Mouse (Mus musculus): ENCODE measurements around the gene Itgb2. TPM values are rescaled to one million over a fixed set of nuclear protein-coding genes. Genes with fewer than 3 reads are reported as not detected.

The Itgb2 gene
- polyA plus RNA-seq (2017; shearing (Covaris generic)): 617 TPM

DNA sequence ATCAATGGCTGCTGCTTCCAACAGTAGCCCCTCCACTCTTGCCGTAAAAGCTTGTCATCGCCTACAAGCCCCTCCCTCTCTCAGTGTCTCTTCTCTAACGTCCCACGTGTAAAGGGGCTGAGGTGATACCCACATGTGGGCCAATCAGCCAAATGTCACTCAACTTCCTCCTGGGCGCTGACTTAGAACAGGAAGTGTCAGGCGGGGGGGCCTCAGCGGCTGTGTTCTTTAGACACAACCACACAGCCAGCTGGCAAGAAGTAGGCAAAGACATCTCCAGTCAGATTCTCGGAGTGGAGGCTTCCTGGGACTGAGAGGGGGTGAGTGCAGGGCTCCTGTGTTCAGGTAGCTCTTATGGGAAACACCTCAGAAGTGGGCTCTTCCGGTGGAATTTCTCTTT lies at the start of gene Itgb2:
Gene Itgb2, plus strand, starts transcription at position 113 of the 400 bp plus-strand sequence.

DNA sequence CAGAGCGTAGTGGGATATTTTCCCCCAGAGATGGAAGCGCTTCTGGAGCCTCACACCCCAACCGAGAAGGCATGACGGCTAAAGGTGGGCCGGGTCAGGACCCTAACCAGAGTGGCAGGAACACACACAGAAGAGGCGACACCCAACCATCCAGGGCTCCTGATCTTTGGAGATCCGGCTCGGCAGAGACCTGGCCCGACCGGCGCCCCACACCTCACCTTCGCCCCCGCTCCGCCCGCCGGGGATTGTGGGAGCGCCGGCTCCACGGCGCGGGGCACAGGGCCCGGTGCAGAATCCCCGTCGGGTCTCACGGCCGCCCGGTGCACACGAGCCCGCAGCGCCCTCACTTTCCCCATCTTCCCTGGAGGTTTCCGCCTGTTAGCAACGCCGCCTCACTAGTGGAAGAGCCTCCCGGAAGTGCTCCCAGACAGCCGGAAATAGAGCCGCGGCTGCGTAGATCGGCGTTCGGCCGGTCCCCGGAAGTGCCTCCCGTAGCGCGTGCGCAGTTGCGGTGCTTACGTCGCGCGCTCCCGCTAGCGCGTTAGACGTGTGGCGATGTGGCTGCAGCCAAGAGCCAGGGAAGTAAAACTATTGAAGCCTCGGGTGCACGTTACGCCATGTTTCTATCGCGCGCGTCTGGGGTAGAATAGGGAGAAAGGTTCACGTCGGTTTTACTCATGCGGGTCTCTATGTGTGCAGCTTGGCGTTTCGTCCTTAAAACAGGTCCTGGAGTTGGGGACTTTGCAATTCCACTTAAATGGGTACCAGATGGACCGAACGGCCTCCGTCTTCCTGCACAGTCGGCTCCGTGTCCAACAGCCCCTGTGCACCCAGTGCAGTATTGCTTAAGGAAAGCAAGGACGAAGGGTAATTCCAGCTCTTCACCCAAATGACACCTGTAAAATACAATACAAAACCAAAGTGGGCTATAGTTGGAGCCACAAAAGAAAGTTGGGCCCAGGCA lies 14.4 kb upstream of the Itgb2 start, which contains the start of gene Fam207a:
Gene Fam207a, minus strand, starts transcription at position 401 of the 964 bp plus-strand sequence.

DNA sequence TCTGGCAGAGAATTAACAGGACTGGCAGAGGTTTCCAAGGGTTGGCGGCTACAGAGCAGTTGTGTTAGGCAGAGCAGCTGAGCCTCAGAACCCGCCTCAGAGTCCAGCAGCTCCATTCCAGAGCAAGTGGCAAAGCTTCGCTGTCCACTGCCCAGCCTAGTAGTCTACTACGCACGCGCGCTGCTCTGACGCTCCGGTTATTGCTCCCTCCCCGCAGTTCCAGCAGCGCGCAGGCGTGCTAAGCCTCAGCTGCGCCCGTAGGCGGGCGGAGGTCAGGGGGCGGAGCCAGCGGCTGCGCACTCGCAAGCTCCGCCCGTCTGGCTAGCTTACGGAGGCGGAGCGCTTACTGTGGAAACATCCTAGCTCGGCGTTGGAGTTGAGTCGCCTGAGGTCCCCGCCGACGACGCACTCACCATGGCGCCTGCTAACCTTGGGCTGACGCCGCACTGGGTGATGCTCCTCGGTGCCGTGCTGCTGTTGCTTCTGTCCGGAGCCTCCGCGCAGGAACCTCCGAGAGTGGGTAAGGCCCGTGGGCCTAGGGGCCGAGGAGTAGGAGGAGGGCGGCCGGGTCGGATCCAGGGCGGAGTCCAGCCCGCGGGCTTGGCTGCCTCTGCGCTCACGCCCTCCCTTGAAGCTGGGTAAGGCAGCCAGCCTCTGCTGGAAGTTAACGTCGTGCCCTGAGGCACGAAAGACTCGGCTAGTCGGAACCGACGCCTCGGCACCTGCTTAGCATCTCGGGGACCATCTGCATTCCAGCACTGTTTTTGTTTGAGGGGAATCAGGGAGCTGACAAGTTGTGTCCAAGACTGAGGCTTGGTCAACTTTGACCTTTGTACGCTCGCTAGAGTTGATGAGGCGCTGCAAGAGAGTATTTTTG lies 51.6 kb downstream of the Itgb2 start, which contains the start of gene Pttg1ip:
Gene Pttg1ip, plus strand, starts transcription at position 313 of the 877 bp plus-strand sequence.

DNA sequence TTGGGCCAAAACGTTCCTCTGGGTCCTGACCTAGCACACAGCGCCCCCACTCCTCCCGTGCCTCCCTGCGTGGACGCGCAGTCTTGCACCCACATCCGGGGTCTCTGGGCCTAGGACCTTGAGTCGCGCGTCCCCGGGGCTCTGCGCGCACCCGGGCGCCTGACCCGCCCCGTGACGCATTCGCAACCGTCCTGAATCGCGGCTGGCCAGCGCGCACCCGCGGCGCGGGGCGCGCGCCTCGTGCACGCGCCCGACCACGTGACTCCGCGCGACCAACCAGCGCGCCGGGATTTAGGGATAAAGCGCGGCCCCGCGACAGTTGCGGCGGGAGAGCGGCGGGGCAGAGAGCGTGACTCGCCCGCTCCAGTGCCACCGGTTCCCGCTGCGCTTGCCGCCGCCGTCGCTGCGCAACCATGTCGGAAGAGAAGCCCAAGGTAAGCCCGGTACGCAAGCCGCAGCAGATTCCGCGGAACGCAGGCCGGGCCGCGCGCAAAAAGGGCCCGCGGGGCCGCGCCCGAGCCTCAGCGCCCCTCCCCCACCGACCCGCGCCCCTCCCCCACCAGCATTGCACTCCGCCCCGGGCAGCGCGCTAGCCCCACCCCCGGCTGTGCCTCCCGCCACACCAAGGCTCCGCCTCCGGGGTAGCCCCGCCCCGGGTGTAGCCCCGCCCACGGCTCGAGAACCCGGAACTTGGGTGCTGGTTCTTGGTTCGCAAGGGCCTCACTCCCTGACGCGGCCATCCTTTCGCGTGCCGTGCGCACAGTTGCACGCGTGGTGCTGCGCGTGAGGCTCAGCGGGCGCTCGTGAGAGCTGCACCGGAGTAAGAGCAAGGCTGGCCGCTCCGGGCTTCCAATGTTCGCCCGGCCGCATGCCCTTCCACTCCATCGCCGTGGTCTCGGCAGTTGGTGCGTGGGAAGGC lies 76.1 kb downstream of the Itgb2 start, which contains the start of the genes Sumo3 and Gm49325:
Gene Sumo3, plus strand, starts transcription at position 190 of the 919 bp plus-strand sequence.
Gene Gm49325, plus strand, starts transcription at position 290 of the 919 bp plus-strand sequence.

Other genes starting within 250 kb of the Itgb2 start
- gene Adarb1, start 112.0 kb upstream of the Itgb2 start, polyA plus RNA-seq (2017; shearing (Covaris generic)): 1.3 TPM
- 27.1 TPM for gene Fam207a, start 14.5 kb upstream of the Itgb2 start, polyA plus RNA-seq (2017; shearing (Covaris generic))
- gene Pttg1ip, start 51.5 kb downstream of the Itgb2 start, polyA plus RNA-seq (2017; shearing (Covaris generic)): 91.7 TPM
- 96.7 TPM for gene Sumo3, start 75.8 kb downstream of the Itgb2 start, polyA plus RNA-seq (2017; shearing (Covaris generic))
- gene Gm49325, start 75.9 kb downstream of the Itgb2 start, polyA plus RNA-seq (2017; shearing (Covaris generic)): not detected
- 65.3 TPM for gene Ube2g2, start 92.0 kb downstream of the Itgb2 start, polyA plus RNA-seq (2017; shearing (Covaris generic))
- gene Tspear, start 156.3 kb downstream of the Itgb2 start, polyA plus RNA-seq (2017; shearing (Covaris generic)): 0.37 TPM
- not detected for gene Gm19402, start 160.5 kb downstream of the Itgb2 start, polyA plus RNA-seq (2017; shearing (Covaris generic))
- not detected for gene Gm9508, start 167.0 kb downstream of the Itgb2 start, polyA plus RNA-seq (2017; shearing (Covaris generic))
- not detected for gene Gm10272, start 176.4 kb downstream of the Itgb2 start, polyA plus RNA-seq (2017; shearing (Covaris generic))
- not detected for gene Gm10024, start 181.2 kb downstream of the Itgb2 start, polyA plus RNA-seq (2017; shearing (Covaris generic))
- gene Gm10142, start 185.6 kb downstream of the Itgb2 start, polyA plus RNA-seq (2017; shearing (Covaris generic)): not detected
- not detected for gene Krtap12-1, start 190.3 kb downstream of the Itgb2 start, polyA plus RNA-seq (2017; shearing (Covaris generic))
- not detected for gene Gm10100, start 196.2 kb downstream of the Itgb2 start, polyA plus RNA-seq (2017; shearing (Covaris generic))
- gene Gm18596, start 212.4 kb downstream of the Itgb2 start, polyA plus RNA-seq (2017; shearing (Covaris generic)): not detected
- not detected for gene Gm9736, start 221.1 kb downstream of the Itgb2 start, polyA plus RNA-seq (2017; shearing (Covaris generic))
- gene Gm3233, start 229.4 kb downstream of the Itgb2 start, polyA plus RNA-seq (2017; shearing (Covaris generic)): not detected
- not detected for gene Gm3238, start 241.1 kb downstream of the Itgb2 start, polyA plus RNA-seq (2017; shearing (Covaris generic))
- not detected for gene Gm7138, start 246.7 kb downstream of the Itgb2 start, polyA plus RNA-seq (2017; shearing (Covaris generic))